Mouse (Mus musculus): ENCODE results near the gene B4galnt3. TPM values are rescaled to one million over a fixed set of nuclear protein-coding genes. Genes with fewer than 3 reads are reported as not detected.
A peak's percentile ranks its signal among the peaks of the same experiment; 100 is the strongest.

The B4galnt3 gene
- polyA plus RNA-seq, 1 experiment, result not detected

- no peak overlapping the region for H3K27ac ChIP-seq (ENCODE audit: insufficient read depth, low read depth, low read length)
- no peaks in the 10 kb centered on the region for H3K4me1 ChIP-seq (ENCODE audit: control insufficient read depth, insufficient read depth, low read length)
- no peak overlapping the region for H3K4me3 ChIP-seq (ENCODE audit: insufficient read depth, low read length)
- TF ChIP-seq POLR2A (IDR thresholded peaks at IDR 0.05; ENCODE audit: borderline replicate concordance, low read depth, low read length) (no peak), CTCF (IDR thresholded peaks at IDR 0.05; ENCODE audit: low read depth, low read length) (no peak)
These were observed 92.4 kb downstream of the B4galnt3 start for GRCm38 (mm10) chr6:120201956-120202355.

DNA sequence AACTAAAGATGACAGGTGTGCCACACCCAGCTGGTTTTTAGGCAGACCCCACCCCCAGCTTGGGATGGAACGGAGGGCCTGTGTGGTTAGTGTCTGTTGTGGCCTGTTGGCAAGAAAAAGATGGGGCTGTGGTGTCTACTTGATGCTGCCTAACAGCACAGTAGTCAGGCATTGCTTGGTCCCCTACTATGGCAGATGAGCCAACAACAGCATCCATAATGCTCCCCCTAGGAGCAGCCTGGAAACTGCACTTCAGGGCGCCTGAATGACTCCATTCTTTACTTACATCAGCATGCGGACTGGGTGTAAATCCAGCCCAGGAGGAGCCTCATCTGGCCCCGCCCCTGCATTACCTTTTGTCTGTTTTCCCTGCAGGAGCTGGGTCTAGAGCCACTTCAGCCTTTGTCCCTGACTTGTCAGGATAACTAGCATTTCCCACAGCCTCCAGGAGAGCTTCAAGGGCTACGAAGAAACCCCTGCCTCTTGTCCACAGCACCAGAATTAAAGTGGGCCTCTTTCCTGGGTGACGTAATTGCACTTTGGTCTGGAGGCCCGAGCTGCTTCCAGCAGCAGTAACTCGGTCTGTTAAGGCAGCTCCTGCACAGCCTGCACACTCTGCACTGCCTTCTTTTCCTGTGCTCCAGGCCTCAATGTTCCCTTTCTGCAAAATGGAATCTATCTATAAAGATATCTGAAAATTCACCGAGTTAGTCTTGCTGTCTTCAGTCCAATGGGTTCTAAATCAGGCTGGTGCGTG, 94.5 kb downstream of the B4galnt3 start:
- TF ChIP-seq POLR2A (IDR thresholded peaks at IDR 0.05; ENCODE audit: borderline replicate concordance, low read depth, low read length) (no peak), CTCF (IDR thresholded peaks at IDR 0.05; ENCODE audit: low read depth, low read length) (no peak)
- H3K4me3 ChIP-seq (ENCODE audit: insufficient read depth, low read length), result no peak overlapping the region
- H3K27ac ChIP-seq (ENCODE audit: insufficient read depth, low read depth, low read length), result no peak overlapping the region
- H3K4me1 ChIP-seq (ENCODE audit: control insufficient read depth, insufficient read depth, low read length), result no peaks in the 10 kb centered on the region

- no peak overlapping the region for H3K4me3 ChIP-seq (ENCODE audit: insufficient read depth, low read length)
- no peak overlapping the region for H3K27ac ChIP-seq (ENCODE audit: insufficient read depth, low read depth, low read length)
- peaks cover 2% of the 10 kb centered on the region for H3K4me1 ChIP-seq (ENCODE audit: control insufficient read depth, insufficient read depth, low read length)
- TF ChIP-seq CTCF (IDR thresholded peaks at IDR 0.05; ENCODE audit: low read depth, low read length) (peak; percentile 96), POLR2A (IDR thresholded peaks at IDR 0.05; ENCODE audit: borderline replicate concordance, low read depth, low read length) (no peak)
These were observed 96.4 kb downstream of the B4galnt3 start for GRCm38 (mm10) chr6:120197964-120198363.

DNA sequence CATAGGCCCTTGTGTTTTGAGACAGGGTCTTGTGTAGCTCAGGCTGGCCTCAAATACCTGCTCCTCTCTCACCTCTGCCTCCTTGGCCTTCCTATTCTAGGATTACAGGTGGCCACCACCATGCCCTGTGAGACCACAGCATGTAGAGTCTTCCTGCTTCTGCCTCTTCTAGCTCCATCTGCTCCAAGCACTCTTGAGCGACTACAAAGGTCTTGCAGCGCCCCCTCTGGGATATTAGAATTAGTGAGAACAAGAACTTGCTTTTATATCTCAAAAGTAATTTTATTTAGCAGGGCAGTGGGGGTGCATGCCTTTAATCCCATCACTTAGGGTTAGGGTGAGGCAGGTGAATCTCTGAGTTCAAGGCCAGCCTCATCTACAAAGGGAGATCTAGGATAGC, 97.5 kb downstream of the B4galnt3 start:
- Histone ChIP-seq H3K4me3 (ENCODE audit: insufficient read depth, low read length) (no peak overlapping the region), H3K27ac (ENCODE audit: insufficient read depth, low read depth, low read length) (no peak overlapping the region), H3K4me1 (ENCODE audit: control insufficient read depth, insufficient read depth, low read length) (peaks cover 10% of the 10 kb centered on the region)
- TF ChIP-seq CTCF (IDR thresholded peaks at IDR 0.05; ENCODE audit: low read depth, low read length), result peak; percentile 61
- TF ChIP-seq POLR2A (IDR thresholded peaks at IDR 0.05; ENCODE audit: borderline replicate concordance, low read depth, low read length), result no peak

DNA sequence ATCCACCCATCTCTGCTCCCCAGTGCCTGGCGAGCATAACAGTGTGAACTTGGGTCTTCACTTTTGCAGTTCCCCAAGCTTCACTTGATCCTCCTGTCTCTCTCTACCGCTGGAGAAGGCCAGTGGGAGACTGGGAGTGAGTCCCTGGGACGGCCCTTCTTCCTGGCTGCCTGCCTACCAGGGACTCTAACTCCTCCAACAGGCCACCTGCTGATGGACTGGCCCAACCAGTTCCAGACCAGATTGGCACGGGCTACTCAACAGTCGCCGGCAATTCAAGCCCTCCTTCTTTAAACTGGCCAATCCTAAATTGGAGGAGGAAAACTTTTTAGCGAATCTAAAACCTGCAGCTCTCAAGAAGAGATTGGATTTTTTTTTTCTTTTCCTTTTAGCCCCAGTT, 99.4 kb downstream of the B4galnt3 start:
- Histone ChIP-seq H3K4me3 (ENCODE audit: insufficient read depth, low read length) (no peak overlapping the region), H3K4me1 (ENCODE audit: control insufficient read depth, insufficient read depth, low read length) (peaks cover 29% of the 10 kb centered on the region), H3K27ac (ENCODE audit: insufficient read depth, low read depth, low read length) (no peak overlapping the region)
- TF ChIP-seq CTCF (IDR thresholded peaks at IDR 0.05; ENCODE audit: low read depth, low read length) (no peak), POLR2A (IDR thresholded peaks at IDR 0.05; ENCODE audit: borderline replicate concordance, low read depth, low read length) (no peak)

DNA sequence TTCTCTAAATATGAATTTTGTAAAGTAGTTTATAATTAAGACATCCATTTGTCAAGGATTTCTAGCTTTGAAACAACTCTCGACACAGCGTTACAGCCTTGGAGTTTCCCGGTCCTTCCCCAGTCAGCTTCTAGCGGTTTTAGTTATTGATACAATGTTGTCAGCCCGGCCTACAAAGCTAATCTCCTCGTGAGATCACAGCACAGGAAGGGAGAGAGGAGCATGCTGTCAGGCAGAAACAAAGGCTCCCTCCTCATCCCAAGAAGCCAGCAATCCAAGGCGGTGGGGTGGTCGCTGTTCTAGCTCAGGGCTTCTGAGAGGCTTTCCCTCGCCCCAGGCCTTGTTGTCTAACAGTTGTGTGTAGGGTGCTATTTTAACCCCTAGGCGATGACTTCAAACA, 100.1 kb downstream of the B4galnt3 start:
- Histone ChIP-seq H3K4me3 (ENCODE audit: insufficient read depth, low read length) (no peak overlapping the region), H3K27ac (ENCODE audit: insufficient read depth, low read depth, low read length) (no peak overlapping the region), H3K4me1 (ENCODE audit: control insufficient read depth, insufficient read depth, low read length) (peaks cover 36% of the 10 kb centered on the region)
- TF ChIP-seq CTCF (IDR thresholded peaks at IDR 0.05; ENCODE audit: low read depth, low read length) (no peak), POLR2A (IDR thresholded peaks at IDR 0.05; ENCODE audit: borderline replicate concordance, low read depth, low read length) (no peak)

DNA sequence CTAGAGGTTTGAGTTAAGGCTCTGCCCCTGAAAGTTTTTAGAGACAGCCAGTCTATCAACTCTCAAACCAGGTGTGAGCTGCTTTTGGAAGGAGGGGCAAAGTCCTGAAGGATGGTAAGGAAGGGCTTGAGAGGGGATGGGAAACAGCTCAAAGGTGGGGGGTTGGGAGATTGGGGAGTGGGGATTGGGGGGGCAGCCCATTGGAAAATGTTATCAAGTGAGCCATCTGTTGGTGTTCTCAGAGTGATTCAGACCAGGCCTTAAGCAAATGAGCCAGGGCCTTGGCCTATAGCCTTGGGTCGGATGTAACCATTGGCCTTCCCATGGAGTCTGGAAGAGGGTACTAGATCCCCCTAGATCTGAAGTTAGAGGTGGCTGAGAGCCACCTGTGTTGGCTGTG, 100.6 kb downstream of the B4galnt3 start:
- TF ChIP-seq CTCF (IDR thresholded peaks at IDR 0.05; ENCODE audit: low read depth, low read length) (no peak), POLR2A (IDR thresholded peaks at IDR 0.05; ENCODE audit: borderline replicate concordance, low read depth, low read length) (no peak)
- Histone ChIP-seq H3K4me3 (ENCODE audit: insufficient read depth, low read length) (no peak overlapping the region), H3K4me1 (ENCODE audit: control insufficient read depth, insufficient read depth, low read length) (peaks cover 41% of the 10 kb centered on the region), H3K27ac (ENCODE audit: insufficient read depth, low read depth, low read length) (no peak overlapping the region)

- Histone ChIP-seq H3K27ac (ENCODE audit: insufficient read depth, low read depth, low read length) (peak overlapping the region; percentile 59), H3K4me3 (ENCODE audit: insufficient read depth, low read length) (0 out of 2 replicates have a peak overlapping the region, but pooled peaks have one; percentile 4), H3K4me1 (ENCODE audit: control insufficient read depth, insufficient read depth, low read length) (peaks cover 46% of the 10 kb centered on the region)
- TF ChIP-seq CTCF (IDR thresholded peaks at IDR 0.05; ENCODE audit: low read depth, low read length) (peak; percentile 94), POLR2A (IDR thresholded peaks at IDR 0.05; ENCODE audit: borderline replicate concordance, low read depth, low read length) (no peak)
These were observed 101.2 kb downstream of the B4galnt3 start for GRCm38 (mm10) chr6:120193174-120193573.

- peaks cover 51% of the 10 kb centered on the region for H3K4me1 ChIP-seq (ENCODE audit: control insufficient read depth, insufficient read depth, low read length)
- no peak overlapping the region for H3K27ac ChIP-seq (ENCODE audit: insufficient read depth, low read depth, low read length)
- TF ChIP-seq POLR2A (IDR thresholded peaks at IDR 0.05; ENCODE audit: borderline replicate concordance, low read depth, low read length) (no peak), CTCF (IDR thresholded peaks at IDR 0.05; ENCODE audit: low read depth, low read length) (no peak)
- H3K4me3 ChIP-seq (ENCODE audit: insufficient read depth, low read length), result no peak overlapping the region
These were observed 102.0 kb downstream of the B4galnt3 start for GRCm38 (mm10) chr6:120192211-120192870.
